Mouse (Mus musculus): ENCODE results near the gene Ffar1.

DNA sequence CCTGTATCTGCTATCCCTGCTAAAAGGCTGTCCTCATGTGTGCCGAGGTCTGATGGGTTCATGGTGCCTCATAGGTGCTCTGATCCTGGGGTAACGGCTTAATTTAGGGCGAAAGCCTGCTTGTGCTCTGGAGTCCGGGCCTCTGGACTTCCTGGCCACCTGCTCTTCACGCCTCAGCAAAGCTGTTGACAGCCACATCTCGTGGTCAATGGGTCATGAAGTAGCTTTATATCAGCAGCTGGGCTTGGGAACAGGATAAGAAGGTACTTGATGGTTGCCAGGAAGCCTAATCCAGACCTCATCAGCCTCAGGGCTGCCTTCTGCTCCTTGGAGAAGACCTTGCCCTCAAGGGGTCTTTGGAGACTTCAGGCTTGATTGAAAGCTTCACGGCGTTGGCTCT is 2.0 kb upstream of the Ffar1 start:
- no peak for TF ChIP-seq CTCF (IDR thresholded peaks at IDR 0.05; ENCODE audit: extremely low read depth, insufficient read depth, insufficient read length, insufficient replicate concordance)
- TF ChIP-seq POLR2A (IDR thresholded peaks at IDR 0.05; ENCODE audit: low read depth, low read length): no peak

Measured in spleen, adult 2 months (tissue).